Mouse (Mus musculus) embryonic facial prominence, embryonic 12.5 days (tissue): ENCODE measurements at regions not wholly inside any gene's neighbourhood (a gene's known extent, or its start where the extent isn't known, plus 50 kb on each side); places are given as distances from the start of the nearest gene placed in this dataset.

Experiments used
- ATAC-seq: fragments of 200-750 bp; cut with Nextera tagmentation; 2 replicates; pipeline ENCODE4 v1.8.0; 2017; ENCODE audit not compliant: insufficient number of reproducible peaks, insufficient read depth, low FRiP score, low TSS enrichment
- H3K27ac ChIP-seq: fragments of 300-500 bp; sonication (generic); 2 replicates; pipeline ENCODE4 v1.5.1; 2016; ENCODE audit warnings: mild to moderate bottlenecking
- H3K27me3 ChIP-seq: fragments of 300-500 bp; sonication (generic); 2 replicates; pipeline ENCODE4 v1.6.1; 2016; ENCODE audit warnings: mild to moderate bottlenecking, moderate library complexity
- H3K36me3 ChIP-seq: fragments of 300-500 bp; sonication (generic); 2 replicates; pipeline ENCODE4 v1.6.1; 2016; ENCODE audit warnings: mild to moderate bottlenecking
- H3K4me1 ChIP-seq: fragments of 300-500 bp; sonication (generic); 2 replicates; pipeline ENCODE4 v1.6.1; 2016
- H3K4me2 ChIP-seq: fragments of 300-500 bp; sonication (generic); replicated peaks from 2 replicates; pipeline ENCODE4 v1.6.1; 2016; ENCODE audit warnings: mild to moderate bottlenecking, moderate library complexity
- H3K4me3 ChIP-seq: fragments of 300-500 bp; sonication (generic); 2 replicates; pipeline ENCODE4 v1.5.1; 2016; ENCODE audit warnings: mild to moderate bottlenecking
- H3K9ac ChIP-seq: fragments of 300-500 bp; sonication (generic); 2 replicates; pipeline ENCODE4 v1.6.1; 2016; ENCODE audit warnings: mild to moderate bottlenecking, moderate library complexity
- H3K9me3 ChIP-seq: fragments of 300-500 bp; sonication (generic); 2 replicates; pipeline ENCODE4 v1.6.1; 2016; ENCODE audit warnings: mild to moderate bottlenecking, moderate library complexity
- WGBS: fragments of 180-500 bp; shearing (Covaris S2); methylation state at CpG from one replicate; pipeline ENCODE4 v1.1.7; 2016; 5-methylcytosine and 5-hydroxymethylcytosine counted together

DNA sequence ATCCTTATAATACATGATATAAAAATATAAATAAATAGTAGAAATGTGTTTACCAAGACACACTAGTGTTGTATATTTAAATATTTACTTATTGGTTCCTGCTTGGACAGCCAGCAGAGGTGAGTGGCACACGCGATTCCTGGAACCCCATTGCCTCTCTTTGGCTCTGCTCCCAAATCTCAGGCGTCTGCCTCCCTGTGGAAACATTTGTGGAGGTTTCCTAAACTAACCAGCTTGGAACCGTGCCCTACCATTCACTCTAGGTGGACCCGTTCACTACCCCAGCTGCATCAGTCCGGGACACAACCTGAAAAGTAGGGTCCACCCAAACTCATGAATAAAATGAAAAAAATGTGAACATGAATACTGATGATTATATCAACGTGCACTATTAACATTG, 404.0 kb upstream of the Defb41 start:
- H3K4me2 ChIP-seq, result no peak overlapping the region
- H3K9me3 ChIP-seq, result no peaks in the 10 kb centered on the region
- H3K27ac ChIP-seq, result no peak overlapping the region
- 85% methylated on average over 7 of the region's 7 CpGs for WGBS
- no peaks in the 10 kb centered on the region for H3K4me1 ChIP-seq
- no peak overlapping the region for H3K4me3 ChIP-seq
- H3K9ac ChIP-seq, result no peak overlapping the region
- no peaks in the 10 kb centered on the region for H3K36me3 ChIP-seq
- no peaks in the 10 kb centered on the region for H3K27me3 ChIP-seq
- no peak for ATAC-seq

DNA sequence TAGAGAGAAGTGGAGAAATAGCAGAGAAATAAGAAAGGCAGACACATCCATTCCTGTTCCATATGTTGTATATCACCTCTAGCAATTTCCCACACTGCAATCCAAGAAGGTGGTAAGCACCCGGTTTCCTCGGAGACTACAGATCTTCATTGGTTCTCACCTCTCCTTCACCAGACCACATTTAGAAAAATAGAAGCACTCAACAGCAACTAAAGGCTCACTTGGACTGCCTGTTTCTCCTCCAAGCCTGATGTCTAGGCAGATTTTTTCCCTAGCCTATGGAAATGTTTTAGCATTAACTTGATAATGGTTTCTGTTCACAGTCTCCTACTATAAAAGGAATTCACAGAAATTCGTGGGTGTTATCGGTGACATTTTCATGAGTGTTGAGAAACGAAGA, 403.3 kb upstream of the Defb41 start:
- no peak for ATAC-seq
- 85% methylated on average over 5 of the region's 5 CpGs for WGBS
- H3K36me3 ChIP-seq, result no peaks in the 10 kb centered on the region

DNA sequence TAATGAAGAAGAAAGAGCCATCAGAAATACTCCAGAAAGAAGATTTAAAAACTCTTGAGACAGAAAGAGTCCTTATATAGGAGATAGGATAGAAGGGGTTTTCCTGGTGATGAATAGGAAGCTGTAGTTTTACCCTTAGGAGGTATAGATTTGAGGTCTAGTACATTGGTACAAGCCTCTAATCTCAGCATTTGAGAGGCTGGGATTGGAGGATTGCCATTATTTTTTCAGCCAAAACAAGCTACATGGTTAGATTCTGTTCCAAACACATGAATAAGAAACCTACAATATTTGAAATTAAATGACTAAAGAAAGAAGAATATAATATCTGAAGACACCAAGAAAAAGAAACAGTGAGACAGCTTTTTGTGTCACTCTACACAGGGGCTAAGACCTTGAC, 375.9 kb upstream of the Defb41 start:
- Histone ChIP-seq H3K4me2 (no peak overlapping the region), H3K27ac (no peak overlapping the region), H3K9me3 (no peaks in the 10 kb centered on the region), H3K27me3 (no peaks in the 10 kb centered on the region), H3K4me3 (no peak overlapping the region), H3K4me1 (no peaks in the 10 kb centered on the region), H3K9ac (no peak overlapping the region), H3K36me3 (no peaks in the 10 kb centered on the region)
- ATAC-seq, result no peak

More for the DNA sequence above, 403.3 kb upstream of the Defb41 start:
- Histone ChIP-seq H3K4me3 (no peak overlapping the region), H3K4me2 (no peak overlapping the region), H3K9me3 (no peaks in the 10 kb centered on the region), H3K27me3 (no peaks in the 10 kb centered on the region), H3K4me1 (no peaks in the 10 kb centered on the region), H3K27ac (no peak overlapping the region), H3K9ac (no peak overlapping the region)

DNA sequence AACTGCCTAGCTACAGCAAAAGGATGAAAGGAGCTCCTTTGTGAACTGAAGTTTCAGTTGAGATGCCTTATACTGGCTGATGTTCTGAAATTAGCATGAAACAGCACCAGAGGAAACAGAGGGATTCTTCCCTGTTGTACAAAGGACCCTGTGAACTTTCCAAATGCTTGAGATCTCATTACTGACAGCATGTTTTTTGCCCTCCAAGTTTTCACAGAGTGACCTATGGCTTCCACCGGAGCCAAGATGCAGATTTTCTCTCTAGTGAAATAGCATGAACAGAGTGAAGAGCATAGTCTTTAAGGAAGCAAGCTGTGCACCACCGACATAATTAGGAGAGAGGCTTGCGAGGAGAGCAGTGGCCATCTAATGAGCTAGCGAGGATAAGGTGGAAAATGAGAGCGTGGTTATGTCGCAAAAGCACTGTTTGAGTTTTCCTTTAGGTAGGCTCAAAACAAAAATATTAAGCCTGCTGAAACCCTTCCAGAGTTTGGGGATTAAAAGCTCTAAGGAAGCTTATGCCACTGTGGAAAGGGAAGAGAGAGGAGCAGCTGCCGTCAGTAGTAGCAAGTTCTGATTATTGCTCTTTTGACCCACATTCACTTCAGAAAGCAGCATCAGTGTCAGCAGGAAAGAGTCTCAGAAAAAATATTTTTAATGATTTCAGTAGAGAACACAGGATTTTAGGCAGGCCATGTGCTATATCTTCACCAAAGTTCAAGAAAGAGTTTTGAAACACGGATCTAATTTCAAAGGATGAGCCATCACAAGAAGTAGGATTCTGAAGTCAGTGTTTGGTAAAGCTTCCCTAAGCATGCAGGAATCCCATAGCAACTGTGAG, 374.7 kb upstream of the Defb41 start:
- ATAC-seq, result no peak
- H3K4me2 ChIP-seq, result 0 out of 2 replicates have a peak overlapping the region, but pooled peaks have one; percentile 9
- WGBS, result 14% methylated on average over 8 of the region's 8 CpGs

DNA sequence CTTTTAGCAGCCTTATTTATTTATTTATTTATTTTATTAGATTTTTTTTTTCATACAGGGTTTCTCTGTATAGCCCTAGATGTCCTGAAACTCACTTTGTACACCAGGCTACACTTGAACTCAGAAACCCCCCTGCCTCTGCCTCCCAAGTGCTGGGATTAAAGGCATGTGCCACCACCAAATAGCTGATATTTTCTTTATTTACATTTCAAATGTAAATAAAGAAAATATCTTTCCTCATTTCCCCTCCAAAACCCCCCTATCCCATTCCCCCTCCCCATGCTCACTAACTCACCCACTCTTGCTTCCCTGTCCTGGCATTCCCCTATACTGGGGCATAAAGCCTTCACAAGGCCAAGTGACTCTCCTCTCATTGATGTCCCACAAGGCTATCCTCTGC, 372.4 kb upstream of the Defb41 start:
- H3K36me3 ChIP-seq, result no peaks in the 10 kb centered on the region
- no peaks in the 10 kb centered on the region for H3K4me1 ChIP-seq
- H3K9ac ChIP-seq, result no peak overlapping the region
- H3K27me3 ChIP-seq, result no peaks in the 10 kb centered on the region
- no peak overlapping the region for H3K27ac ChIP-seq
- H3K4me2 ChIP-seq, result no peak overlapping the region
- ATAC-seq, result no peak
- no peaks in the 10 kb centered on the region for H3K9me3 ChIP-seq
- no peak overlapping the region for H3K4me3 ChIP-seq

More for the DNA sequence above, 374.7 kb upstream of the Defb41 start:
- H3K27ac ChIP-seq, result no peak overlapping the region
- H3K27me3 ChIP-seq, result no peaks in the 10 kb centered on the region
- no peak overlapping the region for H3K9ac ChIP-seq
- H3K9me3 ChIP-seq, result no peaks in the 10 kb centered on the region
- no peaks in the 10 kb centered on the region for H3K4me1 ChIP-seq
- H3K36me3 ChIP-seq, result no peaks in the 10 kb centered on the region
- H3K4me3 ChIP-seq, result no peak overlapping the region

DNA sequence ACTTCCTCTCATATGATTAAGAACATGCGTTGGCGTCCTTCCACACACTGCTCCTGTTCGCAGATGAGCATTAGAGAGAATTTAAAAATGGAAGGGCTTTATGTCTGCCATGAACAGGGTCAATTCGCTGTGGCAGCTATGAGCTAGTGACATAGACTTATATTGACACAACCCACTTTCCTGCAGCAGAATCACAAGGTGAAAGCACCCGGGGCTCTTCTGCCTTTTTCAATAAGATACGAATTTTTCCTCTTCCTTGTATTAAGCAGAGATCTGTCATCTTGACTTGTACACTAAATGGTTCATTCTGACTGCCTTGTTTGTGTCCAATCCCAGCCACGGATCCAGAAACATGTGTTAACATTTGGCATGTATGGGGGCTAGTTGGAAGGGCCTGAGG, 345.3 kb upstream of the Defb41 start:
- Histone ChIP-seq H3K9ac (no peak overlapping the region), H3K9me3 (no peaks in the 10 kb centered on the region), H3K4me3 (no peak overlapping the region), H3K4me1 (no peaks in the 10 kb centered on the region), H3K27ac (no peak overlapping the region), H3K36me3 (no peaks in the 10 kb centered on the region), H3K4me2 (no peak overlapping the region), H3K27me3 (no peaks in the 10 kb centered on the region)
- 59% methylated on average over 7 of the region's 7 CpGs for WGBS
- ATAC-seq, result no peak

DNA sequence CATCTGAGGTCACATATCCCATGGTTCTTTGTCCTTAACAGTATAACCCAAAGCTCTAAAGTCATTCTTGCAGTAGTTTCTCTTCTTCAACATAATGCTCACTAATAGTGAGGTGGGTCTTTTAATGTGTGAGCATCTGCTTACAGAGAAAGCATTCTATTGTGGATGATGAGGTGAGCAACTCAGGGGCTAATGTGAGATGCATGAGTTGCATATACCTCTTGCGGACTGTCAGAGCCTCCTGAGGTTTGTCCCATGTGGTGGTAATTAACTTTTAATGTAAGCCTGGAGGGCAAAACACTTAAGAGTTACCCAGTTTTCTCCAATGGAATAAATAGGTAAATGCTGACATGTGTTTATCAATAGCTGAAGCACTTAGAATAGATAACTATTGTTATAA, 334.9 kb upstream of the Defb41 start:
- Histone ChIP-seq H3K9me3 (no peaks in the 10 kb centered on the region), H3K4me2 (no peak overlapping the region), H3K9ac (no peak overlapping the region), H3K36me3 (no peaks in the 10 kb centered on the region), H3K4me3 (no peak overlapping the region), H3K27me3 (no peaks in the 10 kb centered on the region), H3K27ac (no peak overlapping the region), H3K4me1 (no peaks in the 10 kb centered on the region)
- ATAC-seq, result no peak
- WGBS, result 23% methylated on average over 1 of the region's 1 CpGs

DNA sequence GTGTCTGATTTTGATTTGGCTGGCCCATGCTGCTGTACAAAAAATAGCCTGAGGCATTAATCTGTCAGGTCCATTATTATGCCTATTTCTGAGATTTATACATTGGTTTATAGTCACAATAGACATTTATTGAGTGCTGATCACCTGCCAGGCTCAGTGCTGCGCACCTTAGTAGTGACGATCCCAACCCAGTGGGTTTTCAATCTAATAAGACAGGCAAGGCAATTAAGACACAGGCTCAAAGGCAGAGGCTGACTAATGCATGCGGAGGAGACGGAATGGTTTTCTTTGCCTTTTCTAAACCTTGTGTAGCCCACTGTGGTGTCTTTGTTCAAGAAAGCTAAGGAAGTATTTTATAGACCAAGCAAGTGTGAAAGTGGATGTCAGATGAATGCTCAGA, 334.0 kb upstream of the Defb41 start:
- no peaks in the 10 kb centered on the region for H3K4me1 ChIP-seq
- no peaks in the 10 kb centered on the region for H3K27me3 ChIP-seq
- ATAC-seq, result no peak
- no peak overlapping the region for H3K9ac ChIP-seq
- no peak overlapping the region for H3K4me3 ChIP-seq
- no peaks in the 10 kb centered on the region for H3K36me3 ChIP-seq
- no peak overlapping the region for H3K4me2 ChIP-seq
- WGBS, result 67% methylated on average over 4 of the region's 4 CpGs
- H3K27ac ChIP-seq, result no peak overlapping the region
- no peaks in the 10 kb centered on the region for H3K9me3 ChIP-seq

DNA sequence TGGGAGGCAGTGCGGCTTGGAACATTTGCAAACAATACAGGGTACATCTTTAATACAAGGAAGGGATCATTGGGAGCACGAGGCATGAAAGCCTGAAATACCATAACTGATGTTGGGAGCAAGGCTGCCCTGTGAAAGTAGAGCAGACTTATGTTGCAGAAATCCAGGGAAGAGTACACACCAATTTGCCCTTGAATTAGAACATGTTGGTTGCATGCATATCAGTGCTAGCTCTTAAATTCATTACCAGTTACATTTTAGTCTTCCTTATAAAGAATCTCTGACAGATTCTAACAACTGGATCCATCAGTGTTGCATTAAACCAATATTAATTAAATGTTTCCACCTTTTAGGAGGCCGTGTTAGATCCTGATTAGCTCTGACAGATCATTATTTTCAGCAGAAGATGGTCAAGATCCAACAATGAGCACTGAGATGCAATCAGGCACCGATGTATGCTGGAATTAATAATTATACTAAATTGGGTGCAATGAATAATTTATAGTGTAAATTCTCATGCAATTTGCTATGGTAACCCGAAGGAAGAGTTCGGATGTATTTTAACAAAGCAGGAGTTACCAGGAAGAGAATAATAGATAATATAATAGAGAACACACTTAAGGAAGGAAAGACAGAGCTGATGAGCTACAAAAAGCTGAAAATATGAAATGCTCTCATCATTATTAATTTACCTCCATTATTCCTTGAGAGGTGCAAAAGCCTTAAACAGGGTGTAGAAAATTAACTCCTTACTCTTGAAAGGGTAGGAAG, 318.6 kb upstream of the Defb41 start:
- Histone ChIP-seq H3K9ac (no peak overlapping the region), H3K4me3 (no peak overlapping the region), H3K4me2 (no peak overlapping the region), H3K9me3 (no peaks in the 10 kb centered on the region), H3K27me3 (no peaks in the 10 kb centered on the region), H3K36me3 (no peaks in the 10 kb centered on the region), H3K4me1 (no peaks in the 10 kb centered on the region), H3K27ac (no peak overlapping the region)
- ATAC-seq, result no peak
- WGBS, result 78% methylated on average over 6 of the region's 6 CpGs

DNA sequence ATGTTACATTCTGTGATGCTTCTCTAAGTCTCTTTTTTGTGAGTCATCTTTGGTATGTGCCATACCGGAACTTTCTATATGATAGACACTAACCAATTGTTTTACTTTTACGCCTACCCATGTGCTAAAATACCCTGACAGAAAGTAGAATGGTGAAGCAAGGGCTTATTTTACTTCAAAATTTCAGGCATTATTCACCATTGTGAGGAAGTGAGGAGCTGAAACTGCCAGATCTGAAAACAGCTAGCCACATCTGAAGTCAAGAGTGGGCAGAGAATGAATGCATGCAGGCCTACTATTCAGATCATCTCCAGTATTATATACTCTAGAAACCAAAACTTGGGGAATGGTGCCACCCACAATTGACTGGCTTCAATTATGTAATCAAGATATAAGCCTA, 313.7 kb upstream of the Defb41 start:
- ATAC-seq, result no peak
- 92% methylated on average over 2 of the region's 2 CpGs for WGBS
- no peak overlapping the region for H3K9ac ChIP-seq
- H3K27ac ChIP-seq, result no peak overlapping the region
- no peaks in the 10 kb centered on the region for H3K4me1 ChIP-seq
- no peaks in the 10 kb centered on the region for H3K9me3 ChIP-seq
- H3K4me2 ChIP-seq, result no peak overlapping the region
- H3K4me3 ChIP-seq, result no peak overlapping the region
- H3K27me3 ChIP-seq, result no peaks in the 10 kb centered on the region
- H3K36me3 ChIP-seq, result no peaks in the 10 kb centered on the region

DNA sequence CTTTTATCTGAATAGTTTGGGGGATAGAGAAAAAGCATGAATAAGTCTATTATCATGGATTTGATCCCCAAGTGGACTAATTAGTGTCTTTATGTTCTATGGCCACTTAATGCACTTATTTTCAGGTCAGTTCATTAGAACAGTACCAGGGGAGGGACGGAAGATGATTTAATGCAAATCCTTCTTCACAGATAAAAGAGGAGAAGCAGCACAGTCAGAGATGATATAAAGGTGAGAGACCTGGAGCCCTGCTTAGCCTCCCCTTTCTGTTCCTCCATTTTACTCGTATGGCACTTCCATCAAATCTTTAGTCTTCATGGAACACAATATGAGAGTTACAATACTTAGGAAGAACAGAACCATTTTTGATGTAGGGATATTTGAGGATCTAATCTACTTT, 302.1 kb upstream of the Defb41 start:
- Histone ChIP-seq H3K27me3 (no peaks in the 10 kb centered on the region), H3K4me1 (no peaks in the 10 kb centered on the region), H3K36me3 (no peaks in the 10 kb centered on the region), H3K4me2 (no peak overlapping the region), H3K4me3 (no peak overlapping the region), H3K27ac (no peak overlapping the region), H3K9me3 (no peaks in the 10 kb centered on the region), H3K9ac (no peak overlapping the region)
- WGBS, result 71% methylated on average over 2 of the region's 2 CpGs
- no peak for ATAC-seq

DNA sequence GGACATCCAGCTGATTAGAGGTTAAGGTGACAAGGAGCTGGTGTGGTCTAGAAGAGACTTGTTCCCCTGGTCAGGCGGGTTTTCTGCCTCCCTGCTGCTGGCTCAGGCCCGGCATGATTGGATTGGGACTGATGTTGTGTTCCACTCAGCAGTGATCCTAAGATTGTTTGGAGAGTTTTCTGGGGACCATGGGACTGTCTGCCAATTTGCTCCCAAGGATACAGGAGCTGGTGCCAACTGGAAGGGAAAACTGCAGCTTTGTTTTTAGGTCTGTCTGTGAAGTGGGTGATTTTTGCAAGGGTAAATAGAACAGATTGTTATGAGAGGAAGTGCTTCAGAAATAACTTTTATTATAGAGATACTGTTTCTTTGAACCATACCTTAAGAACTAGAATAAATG, 286.3 kb upstream of the Defb41 start:
- no peak overlapping the region for H3K27ac ChIP-seq
- no peaks in the 10 kb centered on the region for H3K27me3 ChIP-seq
- H3K4me1 ChIP-seq, result no peaks in the 10 kb centered on the region
- H3K9me3 ChIP-seq, result no peaks in the 10 kb centered on the region
- no peak overlapping the region for H3K4me3 ChIP-seq
- 63% methylated on average over 2 of the region's 2 CpGs for WGBS
- H3K9ac ChIP-seq, result no peak overlapping the region
- no peak overlapping the region for H3K4me2 ChIP-seq
- ATAC-seq, result no peak
- no peaks in the 10 kb centered on the region for H3K36me3 ChIP-seq
